Mouse (Mus musculus) MEL (cell line): ENCODE measurements around the gene Psmd4.
"Not testable (repeated sequence)": the region's sequence is repeated elsewhere in the genome, so short reads cannot be mapped to it uniquely, and the experiment has no call there.

Experiments
- RCOR1 ChIP-seq: IDR thresholded peaks from 2 replicates; pipeline ENCODE4 v1.6.1; 2012; ENCODE audit warnings: low read depth, mild to moderate bottlenecking, inconsistent platforms, low read length, improper control_type of control experiment
- TBP ChIP-seq: IDR thresholded peaks from 2 replicates; pipeline ENCODE4 v1.8.0; 2011; ENCODE audit warnings: low read depth, low read length, improper control_type of control experiment

DNA sequence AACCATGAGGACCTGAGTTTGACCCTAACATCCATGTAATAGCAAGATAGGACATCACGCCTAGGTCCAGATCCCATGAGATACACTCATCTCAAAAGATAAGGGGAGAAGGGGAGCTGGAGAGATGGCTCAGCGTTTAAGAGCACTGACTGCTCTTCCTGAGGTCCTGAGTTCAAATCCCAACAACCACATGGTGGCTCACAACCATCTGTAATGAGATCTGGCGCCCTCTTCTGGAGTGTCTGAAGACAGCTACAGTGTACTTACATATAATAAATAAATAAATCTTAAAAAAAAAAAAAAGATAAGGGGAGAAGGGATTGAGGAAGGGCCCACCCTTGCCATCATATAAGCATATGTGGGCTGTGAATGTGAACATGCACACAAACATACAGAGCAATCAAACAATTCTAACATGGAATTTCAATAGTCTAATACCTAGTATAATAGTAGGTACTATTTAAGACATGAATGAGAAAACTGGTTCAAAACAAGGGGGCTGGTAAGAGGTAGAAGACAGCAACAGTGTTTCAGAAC lies 13.1 kb downstream of the Psmd4 start:
- TF ChIP-seq RCOR1, TBP: not testable (repeated sequence)
